Mouse (Mus musculus): ENCODE measurements around the gene Bud23. TPM values are rescaled to one million over a fixed set of nuclear protein-coding genes. Genes with fewer than 3 reads are reported as not detected.

Gene Bud23
- total RNA-seq, 1 experiment, result 112 TPM

DNA sequence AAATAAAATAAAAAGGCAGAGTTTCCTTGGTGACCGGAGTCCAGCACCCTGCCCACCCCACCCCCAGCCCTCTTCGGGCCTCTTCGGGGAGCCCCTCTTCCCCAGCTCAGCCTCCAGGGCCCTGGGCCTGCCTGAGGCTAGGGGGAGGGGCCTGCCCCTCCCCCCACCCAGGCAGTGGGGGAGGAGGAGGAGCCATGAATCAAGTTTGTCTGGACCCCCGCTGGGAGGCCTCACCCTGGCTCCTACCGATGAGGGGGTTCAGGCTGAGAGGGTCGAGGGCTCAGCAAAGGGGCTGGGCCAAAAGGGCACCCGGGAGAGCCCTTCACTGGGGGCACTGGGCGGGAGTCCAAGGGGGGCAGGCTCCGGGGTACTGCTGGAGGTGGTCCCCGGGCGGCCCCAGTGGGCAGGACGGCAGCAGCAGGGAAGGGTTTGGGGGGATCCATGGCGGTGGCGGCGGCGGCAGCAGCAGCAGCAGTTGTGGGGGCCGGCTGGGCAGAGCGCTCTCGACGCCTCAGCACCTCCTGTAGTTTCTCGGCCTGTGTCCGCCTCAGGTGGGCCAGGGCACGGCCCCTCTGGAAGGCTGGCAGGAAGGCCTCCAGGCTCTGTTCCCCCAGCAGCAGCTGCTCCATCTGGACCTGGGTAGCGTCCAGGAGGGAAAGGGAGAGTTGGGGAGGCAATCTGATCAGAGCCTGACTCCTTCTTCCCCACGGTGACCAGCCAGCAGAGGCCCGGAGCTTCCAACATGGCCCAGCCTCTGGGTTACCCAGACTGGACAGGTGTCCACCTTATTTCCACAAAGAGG lies 8.8 kb upstream of the Bud23 start:
- in situ Hi-C loops (cut with MboI; ENCODE audit: low sequenced_read_pairs in 2 of 2, unreplicated experiment in 2 of 2), result no loop called here
- Histone ChIP-seq H3K4me1 (ENCODE audit: control insufficient read depth in 2 of 2, insufficient read depth in 2 of 2, low read length in 2 of 2, poor library complexity in 1 of 2) (peaks cover 0 to 31% of the 10 kb centered on the region in 2 experiments; a peak in 2 of 4 replicates), H3K36me3 (ENCODE audit: control insufficient read depth, insufficient read depth, low read length, poor library complexity, severe bottlenecking) (no peaks in the 10 kb centered on the region), H3K9me3 (ENCODE audit: control insufficient read depth, insufficient read depth, low read depth, low read length) (no peaks in the 10 kb centered on the region), H3K27ac (ENCODE audit: insufficient read depth, low read depth, low read length, poor library complexity, severe bottlenecking) (0 out of 2 replicates have a peak overlapping the region, but pooled peaks have one; percentile 35), H3K9ac (ENCODE audit: insufficient read depth, low read depth, low read length, poor library complexity, severe bottlenecking) (peak overlapping the region; percentile 23), H3K4me3 (ENCODE audit: insufficient read depth in 1 of 2, low read depth in 1 of 2, low read length in 2 of 2, poor library complexity in 1 of 2, severe bottlenecking in 1 of 2) (peak overlapping the region; percentile 41 to 43; a peak in 2 of 4 replicates)
- DNase-seq (ENCODE audit: low read depth, low spot score), result no peak
- no peak for TF ChIP-seq HCFC1 (IDR thresholded peaks at IDR 0.05; ENCODE audit: borderline replicate concordance, insufficient read depth, low read length)
- no peak for TF ChIP-seq CHD2 (IDR thresholded peaks at IDR 0.05; ENCODE audit: low read depth, low read length)
- TF ChIP-seq MAFK (IDR thresholded peaks at IDR 0.05; ENCODE audit: insufficient read depth, low read depth, low read length), result no peak
- TF ChIP-seq ZNF384 (IDR thresholded peaks at IDR 0.05; ENCODE audit: low read depth, low read length), result no peak
- TF ChIP-seq ZC3H11A (IDR thresholded peaks at IDR 0.05; ENCODE audit: borderline replicate concordance, low read depth, low read length), result no peak

- H3K9ac ChIP-seq (ENCODE audit: insufficient read depth, low read depth, low read length, poor library complexity, severe bottlenecking), result peak overlapping the region; percentile 59; the same call in 1 of the 2 replicates
- in situ Hi-C loops (cut with MboI; ENCODE audit: low sequenced_read_pairs in 2 of 2, unreplicated experiment in 2 of 2), result no loop called here
- peak; percentile 54 for DNase-seq (ENCODE audit: low read depth, low spot score)
Observed at GRCm38 (mm10) chr5:135072720-135073119, 8.0 kb upstream of the Bud23 start.

DNA sequence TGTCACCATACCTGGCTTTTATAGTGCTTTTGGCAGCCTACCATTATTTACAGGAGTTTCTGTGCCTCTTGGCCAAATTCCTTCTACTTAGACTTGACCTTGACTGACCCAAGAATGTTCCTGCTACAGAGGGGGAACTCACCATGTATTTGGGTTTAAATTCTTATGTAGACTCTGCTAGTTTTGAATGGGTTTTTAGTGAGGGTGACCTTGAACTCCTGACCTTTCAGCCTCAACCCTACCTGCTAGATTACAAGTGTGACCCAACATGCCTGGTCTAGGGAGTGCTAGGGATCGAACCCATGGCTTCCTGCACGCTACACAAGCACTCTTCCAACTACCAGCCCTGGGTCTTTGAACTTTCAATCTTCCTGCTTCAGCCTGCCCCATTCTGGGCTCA lies 7.3 kb upstream of the Bud23 start:
- Histone ChIP-seq H3K4me1 (ENCODE audit: control insufficient read depth in 2 of 2, insufficient read depth in 2 of 2, low read length in 2 of 2, poor library complexity in 1 of 2) (peaks cover 0 to 31% of the 10 kb centered on the region in 2 experiments; a peak in 2 of 4 replicates), H3K36me3 (ENCODE audit: control insufficient read depth, insufficient read depth, low read length, poor library complexity, severe bottlenecking) (no peaks in the 10 kb centered on the region), H3K27ac (ENCODE audit: insufficient read depth, low read depth, low read length, poor library complexity, severe bottlenecking) (peak overlapping the region; percentile 63; the same call in 1 of the 2 replicates), H3K4me3 (ENCODE audit: insufficient read depth in 1 of 2, low read depth in 1 of 2, low read length in 2 of 2, poor library complexity in 1 of 2, severe bottlenecking in 1 of 2) (peak overlapping the region in 1 of 2 experiments; percentile 53; a peak in 1 of 4 replicates), H3K9me3 (ENCODE audit: control insufficient read depth, insufficient read depth, low read depth, low read length) (no peaks in the 10 kb centered on the region), H3K9ac (ENCODE audit: insufficient read depth, low read depth, low read length, poor library complexity, severe bottlenecking) (0 out of 2 replicates have a peak overlapping the region, but pooled peaks have one; percentile 59)
- no peak for TF ChIP-seq ZNF384 (IDR thresholded peaks at IDR 0.05; ENCODE audit: low read depth, low read length)
- TF ChIP-seq MAFK (IDR thresholded peaks at IDR 0.05; ENCODE audit: insufficient read depth, low read depth, low read length), result no peak
- TF ChIP-seq ZC3H11A (IDR thresholded peaks at IDR 0.05; ENCODE audit: borderline replicate concordance, low read depth, low read length), result no peak
- TF ChIP-seq HCFC1 (IDR thresholded peaks at IDR 0.05; ENCODE audit: borderline replicate concordance, insufficient read depth, low read length), result no peak
- no peak for TF ChIP-seq CHD2 (IDR thresholded peaks at IDR 0.05; ENCODE audit: low read depth, low read length)
- in situ Hi-C loops (cut with MboI; ENCODE audit: low sequenced_read_pairs in 2 of 2, unreplicated experiment in 2 of 2), result no loop called here
- DNase-seq (ENCODE audit: low read depth, low spot score), result no peak

More at GRCm38 (mm10) chr5:135072720-135073119, 8.0 kb upstream of the Bud23 start:
- no peaks in the 10 kb centered on the region for H3K36me3 ChIP-seq (ENCODE audit: control insufficient read depth, insufficient read depth, low read length, poor library complexity, severe bottlenecking)
- H3K9me3 ChIP-seq (ENCODE audit: control insufficient read depth, insufficient read depth, low read depth, low read length), result no peaks in the 10 kb centered on the region
- peak overlapping the region in 1 of 2 experiments; percentile 53; a peak in 3 of 4 replicates for H3K4me3 ChIP-seq (ENCODE audit: insufficient read depth in 1 of 2, low read depth in 1 of 2, low read length in 2 of 2, poor library complexity in 1 of 2, severe bottlenecking in 1 of 2)
- peak overlapping the region; percentile 63 for H3K27ac ChIP-seq (ENCODE audit: insufficient read depth, low read depth, low read length, poor library complexity, severe bottlenecking)
- H3K4me1 ChIP-seq (ENCODE audit: control insufficient read depth in 2 of 2, insufficient read depth in 2 of 2, low read length in 2 of 2, poor library complexity in 1 of 2), result peaks cover 0 to 31% of the 10 kb centered on the region in 2 experiments; a peak in 2 of 4 replicates
- TF ChIP-seq ZNF384 (IDR thresholded peaks at IDR 0.05; ENCODE audit: low read depth, low read length) (no peak), ZC3H11A (IDR thresholded peaks at IDR 0.05; ENCODE audit: borderline replicate concordance, low read depth, low read length) (no peak), HCFC1 (IDR thresholded peaks at IDR 0.05; ENCODE audit: borderline replicate concordance, insufficient read depth, low read length) (no peak), MAFK (IDR thresholded peaks at IDR 0.05; ENCODE audit: insufficient read depth, low read depth, low read length) (no peak), CHD2 (IDR thresholded peaks at IDR 0.05; ENCODE audit: low read depth, low read length) (no peak)

DNA sequence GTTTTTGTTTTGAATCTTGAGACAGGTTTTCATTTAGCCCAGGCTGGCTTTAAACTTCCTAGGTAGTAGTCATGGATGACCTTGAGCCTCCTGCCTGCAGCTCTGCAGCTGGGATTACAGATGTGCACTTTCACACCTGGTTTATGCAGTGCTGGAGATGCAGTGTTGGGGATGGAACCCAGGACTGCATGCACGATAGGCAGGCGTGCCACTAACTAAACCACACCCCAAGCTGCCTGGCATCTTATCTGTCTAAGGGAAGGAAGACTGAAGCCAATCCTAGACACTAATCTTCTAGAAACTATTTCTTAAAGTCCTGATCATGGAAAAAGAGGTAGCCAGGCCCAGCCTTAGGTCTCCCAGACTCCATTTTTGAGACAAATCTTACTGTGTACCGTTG lies 5.7 kb upstream of the Bud23 start:
- H3K9me3 ChIP-seq (ENCODE audit: control insufficient read depth, insufficient read depth, low read depth, low read length), result no peaks in the 10 kb centered on the region
- peaks cover 0 to 20% of the 10 kb centered on the region in 2 experiments; a peak in 2 of 4 replicates for H3K4me1 ChIP-seq (ENCODE audit: control insufficient read depth in 2 of 2, insufficient read depth in 2 of 2, low read length in 2 of 2, poor library complexity in 1 of 2)
- no peak overlapping the region for H3K27ac ChIP-seq (ENCODE audit: insufficient read depth, low read depth, low read length, poor library complexity, severe bottlenecking)
- in situ Hi-C loops (cut with MboI; ENCODE audit: low sequenced_read_pairs in 2 of 2, unreplicated experiment in 2 of 2), result no loop called here
- H3K36me3 ChIP-seq (ENCODE audit: control insufficient read depth, insufficient read depth, low read length, poor library complexity, severe bottlenecking), result no peaks in the 10 kb centered on the region; the same call in 1 of the 2 replicates
- no peak overlapping the region for H3K4me3 ChIP-seq (ENCODE audit: insufficient read depth in 1 of 2, low read depth in 1 of 2, low read length in 2 of 2, poor library complexity in 1 of 2, severe bottlenecking in 1 of 2)
- DNase-seq (ENCODE audit: low read depth, low spot score), result no peak
- H3K9ac ChIP-seq (ENCODE audit: insufficient read depth, low read depth, low read length, poor library complexity, severe bottlenecking), result no peak overlapping the region
- TF ChIP-seq MAFK (IDR thresholded peaks at IDR 0.05; ENCODE audit: insufficient read depth, low read depth, low read length) (no peak), CHD2 (IDR thresholded peaks at IDR 0.05; ENCODE audit: low read depth, low read length) (no peak), ZNF384 (IDR thresholded peaks at IDR 0.05; ENCODE audit: low read depth, low read length) (no peak), ZC3H11A (IDR thresholded peaks at IDR 0.05; ENCODE audit: borderline replicate concordance, low read depth, low read length) (no peak), HCFC1 (IDR thresholded peaks at IDR 0.05; ENCODE audit: borderline replicate concordance, insufficient read depth, low read length) (no peak)

All from ES-E14 (cell line).